Mouse (Mus musculus): ENCODE results near the gene Mindy4b-ps. TPM values are rescaled to one million over a fixed set of nuclear protein-coding genes. Genes with fewer than 3 reads are reported as not detected.
"Not testable (repeated sequence)": the region's sequence is repeated elsewhere in the genome, so short reads cannot be mapped to it uniquely, and the experiment has no call there.

Mindy4b-ps gene
- polyA plus RNA-seq (2014; fragmentation: Nextera tagmentation; extraction: Ambion mirVana) = 0.09 TPM in 1 of 2 replicates, not detected in the other

DNA sequence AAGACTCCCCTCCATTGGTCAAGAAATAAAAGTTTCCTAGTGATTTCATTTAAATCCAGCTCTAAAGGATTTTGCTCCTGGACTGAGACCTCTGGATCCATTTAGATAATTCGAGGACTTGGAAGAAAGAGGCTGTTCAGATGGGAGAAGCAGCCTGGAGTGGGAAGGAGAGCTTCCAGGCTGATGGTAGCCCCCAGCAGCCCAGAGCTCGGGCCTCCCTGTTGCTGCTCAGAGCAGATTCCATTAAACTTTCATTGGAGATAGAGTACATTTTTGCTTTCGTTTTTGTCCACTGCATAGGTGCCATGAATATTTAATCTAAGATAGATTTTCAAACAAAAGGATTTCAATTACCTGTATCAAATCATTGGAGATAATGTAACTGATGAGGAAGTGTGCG, at the start of gene Mindy4b-ps:
TSS of gene Mindy4b-ps (minus strand) at position 101 of the 400 bp plus-strand sequence.
- Histone ChIP-seq H3K9me3 (ENCODE audit: control insufficient read depth, low read length) (no peaks in the 10 kb centered on the region), H3K9ac (no peak within 1 kb of the TSS), H3K27ac (no peak within 1 kb of the TSS), H3K4me2 (replicated peaks) (no peak within 1 kb of the TSS), H3K36me3 (replicated peaks; ENCODE audit: control insufficient read depth, insufficient read depth) (no peaks in the 10 kb centered on the region), H3K4me3 (replicated peaks; ENCODE audit: low read length) (no peak within 1 kb of the TSS), H3K4me1 (replicated peaks; ENCODE audit: control insufficient read depth, insufficient read depth, low read length) (no peaks in the 10 kb centered on the region), H3K27me3 (ENCODE audit: control insufficient read depth, insufficient read depth, low read length) (no peaks in the 10 kb centered on the region)
- DNase-seq (ENCODE audit: low spot score) (no peak), ATAC-seq (ENCODE audit: low FRiP score) (no peak)
- 67% methylated on average over 4 of the region's 4 CpGs for WGBS

DNA sequence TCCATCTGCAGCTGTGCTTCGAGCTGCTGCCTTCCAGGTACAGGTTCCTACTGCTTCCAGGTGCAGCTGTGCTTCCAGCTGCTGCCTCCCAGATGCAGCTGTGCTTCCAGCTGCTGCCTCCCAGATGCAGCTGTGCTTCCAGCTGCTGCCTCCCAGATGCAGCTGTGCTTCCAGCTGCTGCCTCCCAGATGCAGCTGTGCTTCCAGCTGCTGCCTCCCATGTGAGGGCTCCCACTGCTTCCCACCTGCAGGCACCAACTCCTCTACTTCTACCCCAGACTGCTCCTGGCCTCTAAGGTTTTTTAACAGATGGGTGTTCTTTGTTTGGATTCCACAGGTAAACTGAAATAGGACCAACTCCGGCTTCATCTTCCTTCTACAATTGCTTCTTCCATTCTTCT, 49.8 kb upstream of the Mindy4b-ps start:
- H3K4me1 ChIP-seq (replicated peaks; ENCODE audit: control insufficient read depth, insufficient read depth, low read length); H3K9ac ChIP-seq; DNase-seq (ENCODE audit: low spot score); H3K36me3 ChIP-seq (replicated peaks; ENCODE audit: control insufficient read depth, insufficient read depth); ATAC-seq (ENCODE audit: low FRiP score); H3K4me3 ChIP-seq (replicated peaks; ENCODE audit: low read length); H3K9me3 ChIP-seq (ENCODE audit: control insufficient read depth, low read length); H3K27ac ChIP-seq; H3K27me3 ChIP-seq (ENCODE audit: control insufficient read depth, insufficient read depth, low read length); H3K4me2 ChIP-seq (replicated peaks): not testable (repeated sequence)
- 78% methylated on average over 2 of the region's 2 CpGs for whole genome bisulfite sequencing

- no peaks in the 10 kb centered on the region for H3K27me3 ChIP-seq (ENCODE audit: control insufficient read depth, insufficient read depth, low read length)
- H3K4me2 ChIP-seq (replicated peaks) = no peak overlapping the region
- ATAC-seq (ENCODE audit: low FRiP score) (no peak), DNase-seq (ENCODE audit: low spot score) (no peak)
- no peak overlapping the region for H3K27ac ChIP-seq
- no peaks in the 10 kb centered on the region for H3K36me3 ChIP-seq (replicated peaks; ENCODE audit: control insufficient read depth, insufficient read depth)
- 31% methylated on average over 7 of the region's 7 CpGs for WGBS
- no peak overlapping the region for H3K9ac ChIP-seq
- no peaks in the 10 kb centered on the region for H3K4me1 ChIP-seq (replicated peaks; ENCODE audit: control insufficient read depth, insufficient read depth, low read length)
- H3K4me3 ChIP-seq (replicated peaks; ENCODE audit: low read length) = no peak overlapping the region
- H3K9me3 ChIP-seq (ENCODE audit: control insufficient read depth, low read length) = no peaks in the 10 kb centered on the region
Measured at GRCm38 (mm10) chr3:58865690-58866089, 43.6 kb upstream of the Mindy4b-ps start.

DNA sequence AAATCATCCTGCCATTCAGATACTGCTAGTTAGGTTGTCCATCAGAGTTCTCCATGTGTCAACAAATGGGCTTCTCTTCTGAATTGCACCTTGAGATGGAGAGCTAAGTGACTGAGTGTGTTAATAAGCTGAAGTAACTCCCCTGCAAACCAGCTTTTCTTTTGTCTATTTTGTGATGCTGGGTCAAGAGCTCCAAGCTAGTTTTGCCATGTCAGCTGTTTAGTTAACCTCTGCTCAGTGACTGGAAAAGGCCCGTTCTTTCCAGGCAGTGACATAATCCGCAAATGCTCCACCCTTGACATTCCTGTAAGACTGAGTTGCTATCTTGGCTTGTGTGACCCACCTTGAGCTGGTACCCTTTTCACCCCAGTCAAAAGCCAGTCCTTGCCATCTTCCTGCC, 40.9 kb upstream of the Mindy4b-ps start:
- Histone ChIP-seq H3K4me2 (replicated peaks) (no peak overlapping the region), H3K27me3 (ENCODE audit: control insufficient read depth, insufficient read depth, low read length) (no peaks in the 10 kb centered on the region), H3K9ac (no peak overlapping the region), H3K27ac (no peak overlapping the region), H3K4me3 (replicated peaks; ENCODE audit: low read length) (no peak overlapping the region), H3K9me3 (ENCODE audit: control insufficient read depth, low read length) (no peaks in the 10 kb centered on the region), H3K4me1 (replicated peaks; ENCODE audit: control insufficient read depth, insufficient read depth, low read length) (no peaks in the 10 kb centered on the region), H3K36me3 (replicated peaks; ENCODE audit: control insufficient read depth, insufficient read depth) (no peaks in the 10 kb centered on the region)
- 75% methylated on average over 2 of the region's 2 CpGs for WGBS
- DNase-seq (ENCODE audit: low spot score) (no peak), ATAC-seq (ENCODE audit: low FRiP score) (no peak)

GRCm38 (mm10) chr3:58843415-58843814, 21.3 kb upstream of the Mindy4b-ps start:
- ATAC-seq (ENCODE audit: low FRiP score) (peak; percentile 40; the same call in 1 of the 2 replicates), DNase-seq (ENCODE audit: low spot score) (no peak)
- Histone ChIP-seq H3K9me3 (ENCODE audit: control insufficient read depth, low read length) (no peaks in the 10 kb centered on the region), H3K4me3 (replicated peaks; ENCODE audit: low read length) (no peak overlapping the region), H3K27me3 (ENCODE audit: control insufficient read depth, insufficient read depth, low read length) (no peaks in the 10 kb centered on the region), H3K4me1 (replicated peaks; ENCODE audit: control insufficient read depth, insufficient read depth, low read length) (no peaks in the 10 kb centered on the region), H3K4me2 (replicated peaks) (no peak overlapping the region), H3K27ac (no peak overlapping the region), H3K9ac (no peak overlapping the region), H3K36me3 (replicated peaks; ENCODE audit: control insufficient read depth, insufficient read depth) (no peaks in the 10 kb centered on the region)
- 69% methylated on average over 1 of the region's 1 CpGs for WGBS

DNA sequence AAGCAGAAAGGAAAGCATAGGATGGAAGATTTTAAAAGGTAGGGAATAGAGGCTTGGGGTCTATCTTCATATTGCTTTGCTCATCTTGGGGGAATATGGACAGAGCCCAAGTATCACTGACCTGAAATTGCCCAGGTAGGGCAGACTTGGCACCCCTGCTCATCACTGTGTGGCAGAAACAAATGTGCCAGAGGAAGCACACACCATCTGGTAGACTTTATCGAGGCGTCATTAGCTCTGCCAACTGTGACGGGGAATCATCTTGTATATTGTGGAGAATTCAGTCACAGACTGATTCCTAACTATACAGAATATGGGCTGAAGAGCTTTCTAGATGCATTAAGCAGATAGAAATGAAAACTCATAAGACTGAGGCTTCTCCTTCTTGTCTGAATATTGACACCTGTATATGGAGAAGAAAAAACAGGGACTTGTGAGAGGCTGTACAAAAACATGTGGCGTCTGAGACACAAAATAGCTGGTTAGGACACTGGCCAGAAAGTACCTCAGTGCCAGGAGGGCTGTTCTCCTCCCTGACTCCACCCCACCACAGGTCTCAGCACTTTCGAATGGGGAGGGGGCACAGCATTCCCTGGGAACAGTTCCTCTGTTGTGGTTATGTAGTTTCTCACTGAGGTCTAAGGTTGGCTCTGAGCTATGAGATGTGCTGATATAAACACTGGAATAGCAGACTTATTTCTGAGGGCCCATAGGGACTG, 11.5 kb upstream of the Mindy4b-ps start:
- Histone ChIP-seq H3K9ac (no peak overlapping the region), H3K4me3 (replicated peaks; ENCODE audit: low read length) (no peak overlapping the region), H3K27ac (no peak overlapping the region), H3K27me3 (ENCODE audit: control insufficient read depth, insufficient read depth, low read length) (no peaks in the 10 kb centered on the region), H3K36me3 (replicated peaks; ENCODE audit: control insufficient read depth, insufficient read depth) (no peaks in the 10 kb centered on the region), H3K4me2 (replicated peaks) (no peak overlapping the region), H3K4me1 (replicated peaks; ENCODE audit: control insufficient read depth, insufficient read depth, low read length) (no peaks in the 10 kb centered on the region), H3K9me3 (ENCODE audit: control insufficient read depth, low read length) (no peaks in the 10 kb centered on the region)
- WGBS = 77% methylated on average over 5 of the region's 5 CpGs
- DNase-seq (ENCODE audit: low spot score) (no peak), ATAC-seq (ENCODE audit: low FRiP score) (no peak)

DNA sequence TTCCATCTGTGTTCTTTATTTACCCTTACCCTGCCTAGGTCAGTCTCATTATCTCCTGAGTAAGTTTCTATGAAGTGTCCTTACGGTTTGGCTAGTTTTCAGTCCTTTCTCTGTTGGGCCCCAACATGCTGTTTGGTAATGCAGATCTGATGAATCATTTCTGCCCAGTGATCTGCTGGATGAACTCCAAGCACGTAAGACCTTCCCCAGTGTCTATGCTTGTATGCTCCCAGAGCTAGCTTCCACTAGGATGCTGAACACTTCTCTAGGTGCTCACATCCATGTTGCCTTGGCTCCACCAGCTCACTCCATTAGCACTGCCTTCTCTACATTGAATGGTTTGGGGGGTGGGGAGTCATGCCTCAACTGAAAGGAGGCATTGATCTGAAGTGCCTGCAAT, 10.8 kb upstream of the Mindy4b-ps start:
- DNase-seq (ENCODE audit: low spot score) = no peak
- no peaks in the 10 kb centered on the region for H3K4me1 ChIP-seq (replicated peaks; ENCODE audit: control insufficient read depth, insufficient read depth, low read length)

DNA sequence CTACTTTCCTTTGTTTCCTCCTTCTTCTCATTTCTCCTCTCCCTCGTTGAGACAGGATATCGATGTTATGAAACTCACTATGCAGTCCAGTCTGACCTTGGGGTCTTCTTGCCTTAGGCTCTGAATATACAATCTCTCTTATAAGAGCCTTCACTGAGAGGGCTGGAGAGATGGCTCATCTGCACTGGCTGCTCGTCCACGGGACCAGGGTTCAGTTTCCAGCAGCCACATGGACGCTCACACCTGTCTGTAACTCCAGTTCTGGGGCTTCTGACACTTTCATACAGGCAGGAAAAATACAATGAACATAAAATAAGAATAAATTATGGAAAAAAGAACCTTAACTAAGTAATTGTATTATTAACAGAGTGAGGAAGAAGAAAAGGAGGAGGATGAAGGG, 9.5 kb upstream of the Mindy4b-ps start:
- WGBS = 85% methylated on average over 5 of the region's 5 CpGs
- no peak for DNase-seq (ENCODE audit: low spot score)
- no peak for ATAC-seq (ENCODE audit: low FRiP score)

More for the DNA sequence above, 10.8 kb upstream of the Mindy4b-ps start:
- no peak overlapping the region for H3K4me3 ChIP-seq (replicated peaks; ENCODE audit: low read length)
- no peak for ATAC-seq (ENCODE audit: low FRiP score)
- H3K4me2 ChIP-seq (replicated peaks) = no peak overlapping the region
- no peaks in the 10 kb centered on the region; the same call in 1 of the 2 replicates for H3K27me3 ChIP-seq (ENCODE audit: control insufficient read depth, insufficient read depth, low read length)
- no peaks in the 10 kb centered on the region for H3K36me3 ChIP-seq (replicated peaks; ENCODE audit: control insufficient read depth, insufficient read depth)
- no peak overlapping the region for H3K9ac ChIP-seq
- 68% methylated on average over 2 of the region's 2 CpGs for WGBS
- no peaks in the 10 kb centered on the region for H3K9me3 ChIP-seq (ENCODE audit: control insufficient read depth, low read length)
- no peak overlapping the region for H3K27ac ChIP-seq

GRCm38 (mm10) chr3:58829926-58830325, 7.8 kb upstream of the Mindy4b-ps start:
- Histone ChIP-seq H3K36me3 (replicated peaks; ENCODE audit: control insufficient read depth, insufficient read depth) (no peaks in the 10 kb centered on the region), H3K27me3 (ENCODE audit: control insufficient read depth, insufficient read depth, low read length) (no peaks in the 10 kb centered on the region; the same call in 1 of the 2 replicates), H3K4me1 (replicated peaks; ENCODE audit: control insufficient read depth, insufficient read depth, low read length) (no peaks in the 10 kb centered on the region), H3K4me2 (replicated peaks) (no peak overlapping the region), H3K9ac (no peak overlapping the region), H3K4me3 (replicated peaks; ENCODE audit: low read length) (no peak overlapping the region), H3K27ac (no peak overlapping the region), H3K9me3 (ENCODE audit: control insufficient read depth, low read length) (no peaks in the 10 kb centered on the region)
- ATAC-seq (ENCODE audit: low FRiP score) = no peak
- DNase-seq (ENCODE audit: low spot score) = no peak
- 89% methylated on average over 1 of the region's 1 CpGs for WGBS

More for the DNA sequence above, 9.5 kb upstream of the Mindy4b-ps start:
- Histone ChIP-seq H3K36me3 (replicated peaks; ENCODE audit: control insufficient read depth, insufficient read depth) (no peaks in the 10 kb centered on the region), H3K27me3 (ENCODE audit: control insufficient read depth, insufficient read depth, low read length) (no peaks in the 10 kb centered on the region; the same call in 1 of the 2 replicates), H3K9me3 (ENCODE audit: control insufficient read depth, low read length) (no peaks in the 10 kb centered on the region), H3K4me2 (replicated peaks) (no peak overlapping the region), H3K4me1 (replicated peaks; ENCODE audit: control insufficient read depth, insufficient read depth, low read length) (no peaks in the 10 kb centered on the region), H3K4me3 (replicated peaks; ENCODE audit: low read length) (no peak overlapping the region), H3K27ac (no peak overlapping the region), H3K9ac (no peak overlapping the region)
